Mouse (Mus musculus) CH12.LX (cell line): ENCODE data around the gene Stoml2. TPM values are rescaled to one million over a fixed set of nuclear protein-coding genes. Genes with fewer than 3 reads are reported as not detected.
"Not testable (repeated sequence)": the region's sequence is repeated elsewhere in the genome, so short reads cannot be mapped to it uniquely, and the experiment has no call there.

Experiments used
- DNase-seq: peaks from one replicate; pipeline ENCODE4 v3.0.0-alpha.2; 2013; ENCODE audit errors: extremely low read depth
- H3K27ac ChIP-seq: 2 replicates; pipeline ENCODE4 v1.5.1; 2012; ENCODE audit warnings: low read depth, mild to moderate bottlenecking, control low read depth, moderate library complexity; ENCODE audit not compliant: insufficient read depth
- H3K27me3 ChIP-seq: replicated peaks from 2 replicates; pipeline ENCODE3; 2012; ENCODE audit warnings: inconsistent platforms
- H3K36me3 ChIP-seq, 2 experiments: replicated peaks in 1 of 2; 2 replicates each; pipeline versions ENCODE3 to v1.6.1; 2012; ENCODE audit warnings: inconsistent platforms in 1 of 2, low read length in 1 of 2, mild to moderate bottlenecking in 1 of 2, mixed read lengths in 1 of 2, moderate library complexity in 1 of 2; ENCODE audit not compliant: control insufficient read depth in 1 of 2, insufficient read depth in 1 of 2
- H3K4me1 ChIP-seq, 2 experiments: 2 replicates each; pipeline ENCODE4 v1.6.1; 2012; ENCODE audit warnings: inconsistent platforms in 1 of 2, moderate library complexity in 1 of 2; ENCODE audit not compliant: insufficient read depth in 2 of 2, control insufficient read depth in 1 of 2
- H3K4me2 ChIP-seq: 2 replicates; pipeline ENCODE4 v1.6.1; 2012; ENCODE audit warnings: low read depth, mild to moderate bottlenecking, control low read depth; ENCODE audit not compliant: poor library complexity, insufficient read depth, severe bottlenecking
- H3K4me3 ChIP-seq, 3 experiments: fragments of 150-350 bp in 1 of 3; sonication (generic) in 1 of 3; replicated peaks in 1 of 3; 2 replicates each; pipeline versions ENCODE3 to v1.5.1; 2011 to 2012; ENCODE audit warnings: low read depth in 2 of 3, low read length in 2 of 3, mild to moderate bottlenecking in 2 of 3, moderate library complexity in 2 of 3, control low read depth in 1 of 3, improper control_type of control experiment in 1 of 3, inconsistent platforms in 1 of 3, mixed read lengths in 1 of 3; ENCODE audit not compliant: poor library complexity in 1 of 3
- H3K79me2 ChIP-seq: replicated peaks from 2 replicates; pipeline ENCODE4 v1.6.1; 2012; ENCODE audit warnings: mild to moderate bottlenecking, moderate library complexity; ENCODE audit not compliant: control insufficient read depth, poor library complexity, insufficient read depth, severe bottlenecking; ENCODE audit errors: extremely low read depth
- H3K9ac ChIP-seq: 2 replicates; pipeline ENCODE4 v1.6.1; 2012; ENCODE audit warnings: low read depth, mild to moderate bottlenecking, control low read depth, moderate library complexity; ENCODE audit not compliant: insufficient read depth
- H3K9me3 ChIP-seq: replicated peaks from 2 replicates; pipeline ENCODE3; 2012; ENCODE audit warnings: low read length, inconsistent platforms, mixed read lengths
- BHLHE40 ChIP-seq: IDR thresholded peaks from 2 replicates; pipeline ENCODE4 v1.6.1; 2011; ENCODE audit warnings: mild to moderate bottlenecking, low read depth, low read length, improper control_type of control experiment
- CHD1 ChIP-seq: IDR thresholded peaks from 2 replicates; pipeline ENCODE4 v1.6.1; 2012; ENCODE audit warnings: low read depth, low read length, improper control_type of control experiment, inconsistent platforms
- CHD2 ChIP-seq: IDR thresholded peaks from 2 replicates; pipeline ENCODE4 v1.6.1; 2011; ENCODE audit warnings: low read length, improper control_type of control experiment
- CTCF ChIP-seq, 2 experiments: IDR thresholded peaks in 1 of 2; conservative IDR thresholded peaks in 1 of 2; 2 replicates each; pipeline ENCODE4 v1.5.1; 2011 to 2012; ENCODE audit warnings: low read depth in 2 of 2, low read length in 2 of 2, improper control_type of control experiment in 1 of 2, inconsistent platforms in 1 of 2, mild to moderate bottlenecking in 1 of 2, moderate library complexity in 1 of 2
- ELF1 ChIP-seq: IDR thresholded peaks from 2 replicates; pipeline ENCODE4 v1.6.1; 2014; ENCODE audit warnings: low read depth, mild to moderate bottlenecking, inconsistent platforms, low read length, improper control_type of control experiment
- GABPA ChIP-seq: IDR thresholded peaks from 2 replicates; pipeline ENCODE4 v1.6.1; 2012; ENCODE audit warnings: low read depth, low read length, improper control_type of control experiment, inconsistent platforms; ENCODE audit not compliant: insufficient replicate concordance
- HCFC1 ChIP-seq: IDR thresholded peaks from 2 replicates; pipeline ENCODE4 v1.6.1; 2012; ENCODE audit warnings: low read depth, mild to moderate bottlenecking, inconsistent platforms, low read length, improper control_type of control experiment
- IRF4 ChIP-seq: IDR thresholded peaks from 2 replicates; pipeline ENCODE4 v1.6.1; 2014; ENCODE audit warnings: low read depth, mild to moderate bottlenecking, inconsistent platforms, low read length, improper control_type of control experiment
- JUND ChIP-seq: conservative IDR thresholded peaks from 2 replicates; pipeline ENCODE4 v1.6.1; 2011; ENCODE audit warnings: low read depth, low read length, improper control_type of control experiment
- KAT2A ChIP-seq: IDR thresholded peaks from 2 replicates; pipeline ENCODE4 v1.6.1; 2012; ENCODE audit warnings: low read length, improper control_type of control experiment, inconsistent platforms; ENCODE audit not compliant: insufficient replicate concordance
- MAX ChIP-seq: IDR thresholded peaks from 2 replicates; pipeline ENCODE4 v1.6.1; 2011; ENCODE audit warnings: low read length, improper control_type of control experiment
- MAZ ChIP-seq: IDR thresholded peaks from 2 replicates; pipeline ENCODE4 v1.6.1; 2012; ENCODE audit warnings: low read depth, mild to moderate bottlenecking, inconsistent platforms, low read length, improper control_type of control experiment, moderate library complexity
- MXI1 ChIP-seq: IDR thresholded peaks from 2 replicates; pipeline ENCODE4 v1.6.1; 2011; ENCODE audit warnings: mild to moderate bottlenecking, low read depth, low read length, improper control_type of control experiment
- MYC ChIP-seq: IDR thresholded peaks from 2 replicates; pipeline ENCODE4 v1.6.1; 2011; ENCODE audit warnings: low read depth, mild to moderate bottlenecking, improper control_type of control experiment, low read length
- NELFE ChIP-seq: IDR thresholded peaks from 2 replicates; pipeline ENCODE4 v1.6.1; 2011; ENCODE audit warnings: low read depth, low read length, improper control_type of control experiment
- NRF1 ChIP-seq: IDR thresholded peaks from 2 replicates; pipeline ENCODE4 v1.6.1; 2014; ENCODE audit warnings: low read depth, mild to moderate bottlenecking, inconsistent platforms, low read length, improper control_type of control experiment, moderate library complexity
- POLR2A ChIP-seq: IDR thresholded peaks from 2 replicates; pipeline ENCODE4 v1.6.1; 2011; ENCODE audit warnings: low read depth, mild to moderate bottlenecking, improper control_type of control experiment, low read length
- POLR2AphosphoS2 ChIP-seq: IDR thresholded peaks from 2 replicates; pipeline ENCODE4 v1.6.1; 2011; ENCODE audit warnings: low read depth, low read length, improper control_type of control experiment
- RCOR1 ChIP-seq: conservative IDR thresholded peaks from 2 replicates; pipeline ENCODE4 v1.6.1; 2012; ENCODE audit warnings: low read depth, mild to moderate bottlenecking, inconsistent platforms, low read length, improper control_type of control experiment
- SIN3A ChIP-seq: IDR thresholded peaks from 2 replicates; pipeline ENCODE4 v1.6.1; 2012; ENCODE audit warnings: low read length, improper control_type of control experiment, inconsistent platforms
- TBP ChIP-seq: conservative IDR thresholded peaks from 2 replicates; pipeline ENCODE4 v1.6.1; 2011; ENCODE audit warnings: low read depth, low read length, improper control_type of control experiment
- TCF12 ChIP-seq: IDR thresholded peaks from 2 replicates; pipeline ENCODE4 v1.6.1; 2014; ENCODE audit warnings: low read depth, mild to moderate bottlenecking, inconsistent platforms, low read length, improper control_type of control experiment
- UBTF ChIP-seq: IDR thresholded peaks from 2 replicates; pipeline ENCODE4 v1.6.1; 2012; ENCODE audit warnings: low read depth, mild to moderate bottlenecking, inconsistent platforms, low read length, improper control_type of control experiment, moderate library complexity
- USF2 ChIP-seq: conservative IDR thresholded peaks from 2 replicates; pipeline ENCODE4 v1.6.1; 2011; ENCODE audit warnings: low read depth, low read length, improper control_type of control experiment
- ZC3H11A ChIP-seq: IDR thresholded peaks from 2 replicates; pipeline ENCODE4 v1.6.1; 2012; ENCODE audit warnings: low read depth, mild to moderate bottlenecking, inconsistent platforms, low read length, improper control_type of control experiment
- ZKSCAN1 ChIP-seq: IDR thresholded peaks from 2 replicates; pipeline ENCODE4 v1.6.1; 2012; ENCODE audit warnings: low read depth, inconsistent platforms, low read length, improper control_type of control experiment, borderline replicate concordance
- ZNF384 ChIP-seq: IDR thresholded peaks from 2 replicates; pipeline ENCODE4 v1.6.1; 2012; ENCODE audit warnings: low read depth, low read length, improper control_type of control experiment, inconsistent platforms
- dilution Hi-C: fragments of 300-500 bp; cut with MboI; formaldehyde crosslinking; loops from 2 replicates; pipeline ENCODE4 v1.14.3; 2020; ENCODE audit warnings: low sequenced_read_pairs; ENCODE audit not compliant: extremely low pct_unique_long_range_greater_than_20kb, extremely low pct_ligation_motif_present
- in situ Hi-C: fragments of 300-500 bp; cut with MboI; formaldehyde crosslinking; loops from 3 replicates; pipeline ENCODE4 v1.14.3; 2019; ENCODE audit warnings: low sequenced_read_pairs, low pct_ligation_motif_present, low pct_unique_long_range_greater_than_20kb, mixed read lengths
- polyA plus RNA-seq: library from polyadenylated mRNA; unstranded; fragments of >175 nt; gene quantifications from 2 replicates; pipeline ENCODE4 v1.2.1, GENCODE M21; 2012; ENCODE audit warnings: low read depth; ENCODE audit not compliant: insufficient read length
- total RNA-seq, 2 experiments: library from RNA; depleted of rRNA; stranded (reverse); fragments of 300-350 nt in 1 of 2; fragments of >200 nt in 1 of 2; gene quantifications; 2 replicates each; pipeline ENCODE4 v1.2.3; 2012 to 2014

The Stoml2 gene
- total and polyA plus RNA-seq, 3 experiments, result 293 to 330 (median 296) TPM

GRCm38 (mm10) chr4:43000141-43000986 lies 31.1 kb downstream of the Stoml2 start, which contains the start of gene Vcp:
Gene Vcp, minus strand, starts transcription at chr4:43000507.
- TF ChIP-seq ELF1, result peak; percentile 79
- peak; percentile 72; the same call in 1 of the 2 replicates for TF ChIP-seq TBP
- peak; percentile 21; the same call in 1 of the 2 replicates for TF ChIP-seq NELFE
- TF ChIP-seq TCF12, result peak; percentile 10; the same call in 1 of the 2 replicates
- TF ChIP-seq MYC, result 0 out of 2 replicates have a peak, but pooled peaks have one; percentile 33
- TF ChIP-seq KAT2A, result peak; percentile 60; the same call in 1 of the 2 replicates
- peak; percentile 81 for TF ChIP-seq POLR2AphosphoS2
- peak; percentile 40 for TF ChIP-seq NRF1
- peak; percentile 69 for TF ChIP-seq HCFC1
- peak; percentile 63; the same call in 1 of the 2 replicates for TF ChIP-seq POLR2A
- peak; percentile 98 for TF ChIP-seq CHD2
- peaks cover 0 to 19% of the 10 kb centered on the region in 2 experiments; a peak in 2 of 4 replicates for H3K4me1 ChIP-seq
- dilution Hi-C loops, result not testable (repeated sequence)

GRCm38 (mm10) chr4:42999451-43000140 lies 31.9 kb downstream of the Stoml2 start:
- Histone ChIP-seq H3K79me2 (peaks cover 51% of the 10 kb centered on the region), H3K27ac (peak overlapping the region; percentile 94), H3K9me3 (no peaks in the 10 kb centered on the region), H3K27me3 (no peaks in the 10 kb centered on the region), H3K9ac (peak overlapping the region; percentile 96), H3K4me3 (peak overlapping the region; percentile 80 to 98 (median 88)), H3K36me3 (peaks cover 18 to 54% of the 10 kb centered on the region in 2 experiments), H3K4me2 (no peak overlapping the region), H3K4me1 (peaks cover 0 to 19% of the 10 kb centered on the region in 2 experiments; a peak in 2 of 4 replicates)
- in situ Hi-C loops, result loop anchor here (25.0 kb wide), 1 partner anchor 563 kb away; the partner anchor contains the start of genes Creb3 and Tln1
- DNase-seq, result peak; percentile 64
- dilution Hi-C loops, result no loop called here
- peak; percentile 59 for TF ChIP-seq HCFC1
- no peak for TF ChIP-seq ZC3H11A
- no peak for TF ChIP-seq GABPA
- TF ChIP-seq CHD2, result peak; percentile 44; the same call in 1 of the 2 replicates
- no peak for TF ChIP-seq ZKSCAN1
- TF ChIP-seq USF2, result peak; percentile 50
- no peak for TF ChIP-seq JUND
- no peak for TF ChIP-seq POLR2AphosphoS2
- TF ChIP-seq POLR2A, result peak; percentile 48; the same call in 1 of the 2 replicates
- peak; percentile 59; the same call in 1 of the 2 replicates for TF ChIP-seq ELF1
- TF ChIP-seq BHLHE40, result 0 out of 2 replicates have a peak, but pooled peaks have one; percentile 13
- TF ChIP-seq MAZ, result peak; percentile 36; the same call in 1 of the 2 replicates
- TF ChIP-seq IRF4, result 0 out of 2 replicates have a peak, but pooled peaks have one; percentile 22
- TF ChIP-seq CHD1, result 0 out of 2 replicates have a peak, but pooled peaks have one; percentile 58
- peak in 1 of 2 experiments; percentile 51; a peak in 2 of 4 replicates for TF ChIP-seq CTCF (conservative IDR thresholded peaks at IDR 0.05 in 1 of 2, IDR thresholded peaks at IDR 0.05 in 1 of 2; ENCODE audit: low read depth in 2 of 2, low read length in 2 of 2)
- no peak for TF ChIP-seq RCOR1
- peak; percentile 88 for TF ChIP-seq UBTF
- TF ChIP-seq TCF12, result peak; percentile 18; the same call in 1 of the 2 replicates
- TF ChIP-seq ZNF384, result peak; percentile 57
- peak; percentile 93 for TF ChIP-seq SIN3A
- TF ChIP-seq MAX, result peak; percentile 80; the same call in 1 of the 2 replicates
- TF ChIP-seq MXI1, result peak; percentile 98

More at GRCm38 (mm10) chr4:43000141-43000986, 31.1 kb downstream of the Stoml2 start, which contains the start of gene Vcp:
- Histone ChIP-seq H3K36me3 (peaks cover 16 to 55% of the 10 kb centered on the region in 2 experiments), H3K27ac (peak within 1 kb of the TSS; percentile 94), H3K4me3 (peak within 1 kb of the TSS; percentile 80 to 98 (median 88)), H3K9ac (peak within 1 kb of the TSS; percentile 96), H3K79me2 (peaks cover 43% of the 10 kb centered on the region), H3K4me2 (peak within 1 kb of the TSS; percentile 67)
- in situ Hi-C loops, result loop anchor here (25.0 kb wide), 1 partner anchor 562 kb away; the partner anchor contains the start of genes Creb3 and Tln1
- DNase-seq, result peak; percentile 98
- H3K27me3 ChIP-seq, H3K9me3 ChIP-seq: not testable (repeated sequence)
